Mouse (Mus musculus) neural tube, embryonic 15.5 days (tissue): Measurements from ENCODE around the gene Mknk1. TPM values are rescaled to one million over a fixed set of nuclear protein-coding genes. Genes with fewer than 3 reads are reported as not detected.

Source experiments
- ATAC-seq: fragments of 200-750 bp; cut with Nextera tagmentation; 2 replicates; pipeline ENCODE4 v1.8.0; 2017; ENCODE audit warnings: mild to moderate bottlenecking, moderate TSS enrichment, moderate library complexity; ENCODE audit not compliant: low FRiP score
- H3K27ac ChIP-seq: fragments of 300-500 bp; sonication (generic); replicated peaks from 2 replicates; pipeline ENCODE4 v1.5.1; 2015; ENCODE audit warnings: mild to moderate bottlenecking, inconsistent platforms
- H3K27me3 ChIP-seq: fragments of 300-500 bp; sonication (generic); replicated peaks from 2 replicates; pipeline ENCODE4 v1.6.1; 2015; ENCODE audit warnings: inconsistent platforms
- H3K36me3 ChIP-seq: fragments of 300-500 bp; sonication (generic); 2 replicates; pipeline ENCODE4 v1.6.1; 2015; ENCODE audit warnings: inconsistent platforms
- H3K4me1 ChIP-seq: fragments of 300-500 bp; sonication (generic); 2 replicates; pipeline ENCODE4 v1.6.1; 2015; ENCODE audit warnings: inconsistent platforms
- H3K4me2 ChIP-seq: fragments of 300-500 bp; sonication (generic); 2 replicates; pipeline ENCODE4 v1.6.1; 2015; ENCODE audit warnings: inconsistent platforms, mild to moderate bottlenecking, moderate library complexity
- H3K4me3 ChIP-seq: fragments of 300-500 bp; sonication (generic); replicated peaks from 2 replicates; pipeline ENCODE4 v1.5.1; 2015; ENCODE audit warnings: mild to moderate bottlenecking, inconsistent platforms
- H3K9ac ChIP-seq: fragments of 300-500 bp; sonication (generic); replicated peaks from 2 replicates; pipeline ENCODE4 v1.6.1; 2015; ENCODE audit warnings: mild to moderate bottlenecking, inconsistent platforms
- H3K9me3 ChIP-seq: fragments of 300-500 bp; sonication (generic); replicated peaks from 2 replicates; pipeline ENCODE4 v1.6.1; 2016; ENCODE audit warnings: inconsistent platforms
- WGBS: fragments of 180-500 bp; shearing (Covaris S2); methylation state at CpG from one replicate; pipeline ENCODE4 v1.1.7; 2015; ENCODE audit warnings: mixed read lengths; 5-methylcytosine and 5-hydroxymethylcytosine counted together
- polyA plus RNA-seq: library from polyadenylated mRNA; unstranded; fragments of >200 nt; fragmentation: Nextera tagmentation; extraction: Ambion mirVana; gene quantifications from 2 replicates; pipeline ENCODE4 v1.2.1, GENCODE M21; 2015

Gene Mknk1
- 25.3 and 30.3 TPM in 2 replicates for polyA plus RNA-seq

DNA sequence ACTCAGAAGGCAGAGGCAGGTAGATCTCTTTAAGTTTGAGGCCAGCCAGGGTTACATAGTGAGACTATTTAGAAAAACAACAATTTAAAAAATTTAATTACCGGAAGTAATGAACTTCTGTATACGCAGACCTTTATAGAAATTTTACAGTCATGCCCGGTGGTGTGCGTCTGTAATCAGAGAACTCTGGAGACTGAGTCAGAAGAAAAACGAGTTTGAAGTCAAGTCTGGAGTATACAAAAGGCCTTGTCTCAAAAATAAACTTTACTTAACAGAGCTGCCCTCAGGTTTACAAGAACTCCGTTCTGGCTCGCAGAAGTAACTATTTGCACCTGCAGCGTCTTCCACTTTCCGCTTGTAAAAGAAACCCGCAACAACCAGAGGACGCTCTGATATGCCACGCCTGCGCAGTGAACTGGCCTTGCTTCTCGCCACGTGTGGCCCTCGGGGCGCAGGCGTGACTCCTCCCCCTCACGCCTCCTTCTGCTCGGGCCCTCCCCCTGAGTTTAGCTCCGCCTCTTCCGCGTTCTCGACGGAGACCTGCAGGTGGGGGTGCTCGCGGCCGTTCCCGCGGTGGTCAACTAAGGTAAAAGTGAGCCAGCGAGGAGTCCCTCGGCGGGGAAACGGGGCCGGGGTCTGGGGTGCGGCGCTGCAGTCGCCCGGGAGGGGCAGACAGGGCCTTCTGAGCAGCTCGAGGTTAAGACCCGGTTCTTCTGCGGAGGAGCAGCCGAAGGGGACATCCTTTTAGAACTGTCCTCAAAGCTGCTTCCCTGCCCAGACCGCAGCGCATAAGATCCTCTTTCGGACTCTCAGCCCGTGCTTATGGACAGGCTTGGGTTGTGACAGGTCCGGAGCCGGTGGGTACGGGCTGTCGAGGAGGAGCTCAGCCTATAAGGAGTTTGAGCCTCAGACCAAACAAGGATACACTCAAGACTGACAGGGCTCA lies at the start of gene Mknk1:
Mknk1 (plus strand) TSS at position 503 of the 946 bp plus-strand sequence.
- Histone ChIP-seq H3K4me2 (peak within 1 kb of the TSS; percentile 68), H3K4me1 (peaks cover 13% of the 10 kb centered on the region), H3K27me3 (no peaks in the 10 kb centered on the region), H3K4me3 (peak within 1 kb of the TSS; percentile 69), H3K9ac (peak within 1 kb of the TSS; percentile 65), H3K9me3 (no peaks in the 10 kb centered on the region), H3K27ac (peak within 1 kb of the TSS; percentile 46), H3K36me3 (peaks cover 8% of the 10 kb centered on the region; the same call in 1 of the 2 replicates)
- WGBS: 2% methylated on average over 51 of the region's 51 CpGs
- ATAC-seq: peak; percentile 96

DNA sequence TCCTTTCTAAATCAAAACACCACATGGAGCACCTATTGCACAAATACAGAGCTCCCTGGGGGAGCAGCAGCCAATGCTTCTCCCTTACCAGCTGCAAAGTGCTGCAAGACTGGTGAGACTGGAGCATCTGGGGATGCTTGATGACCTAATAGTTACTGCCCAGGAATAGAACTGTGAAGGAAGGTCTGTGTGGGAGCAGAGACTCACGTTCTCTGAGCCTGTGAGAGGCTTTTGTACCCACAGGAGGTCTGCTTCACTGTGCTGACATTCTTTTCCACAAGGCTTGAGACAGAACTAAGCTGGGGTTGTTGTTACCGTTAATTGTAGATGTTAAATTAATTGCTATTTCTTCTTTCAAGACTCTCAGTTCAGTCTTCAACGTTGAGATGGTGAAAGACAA lies 48.1 kb upstream of the Mknk1 start:
- ATAC-seq: no peak
- Histone ChIP-seq H3K4me2 (no peak overlapping the region), H3K27ac (no peak overlapping the region), H3K9me3 (no peaks in the 10 kb centered on the region), H3K36me3 (peaks cover 50% of the 10 kb centered on the region), H3K27me3 (no peaks in the 10 kb centered on the region), H3K4me3 (no peak overlapping the region), H3K9ac (no peak overlapping the region), H3K4me1 (peaks cover 5% of the 10 kb centered on the region)
- WGBS: 70% methylated on average over 3 of the region's 3 CpGs

DNA sequence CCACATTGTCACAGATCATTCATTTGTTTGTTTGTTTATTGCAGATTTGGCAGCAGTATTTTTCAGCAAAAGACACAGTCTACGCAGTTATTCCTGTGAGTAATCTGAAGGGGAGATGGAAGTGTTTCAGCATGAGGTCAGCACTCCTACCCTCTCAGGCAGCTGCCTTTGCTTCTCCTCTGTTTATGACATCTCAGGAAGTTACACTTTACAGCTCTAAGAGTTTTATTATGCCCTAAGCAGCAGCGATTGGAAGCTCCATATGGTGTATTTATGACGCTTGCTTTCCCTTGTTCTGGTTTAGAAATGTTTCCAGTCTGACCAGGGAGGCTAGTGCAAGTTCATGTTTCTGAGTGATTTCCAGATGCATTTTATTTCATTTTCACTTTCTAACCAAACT lies 43.6 kb upstream of the Mknk1 start:
- H3K27me3 ChIP-seq: no peaks in the 10 kb centered on the region
- WGBS: 38% methylated on average over 3 of the region's 3 CpGs
- no peak for ATAC-seq
- H3K4me3 ChIP-seq: no peak overlapping the region
- H3K9ac ChIP-seq: no peak overlapping the region
- peaks cover 67% of the 10 kb centered on the region for H3K36me3 ChIP-seq
- no peaks in the 10 kb centered on the region for H3K4me1 ChIP-seq
- no peaks in the 10 kb centered on the region for H3K9me3 ChIP-seq
- H3K27ac ChIP-seq: no peak overlapping the region
- no peak overlapping the region for H3K4me2 ChIP-seq

DNA sequence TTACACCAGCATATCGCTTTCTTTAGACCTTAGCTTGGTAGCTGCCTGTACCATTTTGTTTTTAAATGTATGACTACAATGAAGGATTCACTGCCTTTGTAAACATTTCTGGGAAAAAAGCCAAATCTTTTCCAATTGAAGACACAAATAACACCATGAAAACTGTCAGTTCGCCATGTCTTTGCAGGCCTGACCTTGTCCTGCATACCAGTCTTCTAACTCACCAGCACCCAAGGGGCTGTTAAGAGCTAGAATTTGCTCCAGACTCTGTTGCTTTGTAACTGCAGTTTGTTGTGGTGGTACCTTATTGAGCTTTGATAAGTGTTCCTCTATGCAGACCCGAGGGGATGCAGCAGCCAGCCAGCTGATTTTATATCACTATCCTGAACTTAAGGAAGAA lies 39.0 kb upstream of the Mknk1 start:
- no peak for ATAC-seq
- Histone ChIP-seq H3K9me3 (no peaks in the 10 kb centered on the region), H3K4me1 (no peaks in the 10 kb centered on the region), H3K27me3 (no peaks in the 10 kb centered on the region), H3K27ac (no peak overlapping the region), H3K36me3 (peaks cover 58% of the 10 kb centered on the region), H3K9ac (no peak overlapping the region), H3K4me2 (no peak overlapping the region), H3K4me3 (no peak overlapping the region)
- WGBS: 66% methylated on average over 3 of the region's 3 CpGs

DNA sequence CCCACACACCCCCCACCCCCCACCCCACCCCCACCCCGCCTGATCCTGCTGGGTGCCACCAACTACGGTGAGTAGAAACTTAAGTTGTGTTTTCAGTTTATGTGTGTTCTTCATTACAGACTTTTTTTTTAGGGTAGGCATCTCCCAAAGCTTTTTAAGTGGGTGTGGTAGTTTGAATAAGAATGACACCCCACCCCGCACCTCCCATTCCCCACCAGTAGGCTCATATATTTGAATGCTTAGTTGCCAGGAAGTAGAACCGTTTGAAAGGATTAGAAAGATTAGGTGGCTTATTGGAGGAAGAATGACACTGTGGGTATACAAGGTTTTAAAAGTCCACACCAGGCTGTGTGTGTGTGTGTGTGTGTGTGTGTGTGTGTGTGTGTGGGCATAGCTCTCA lies 26.7 kb upstream of the Mknk1 start:
- Histone ChIP-seq H3K27ac (no peak overlapping the region), H3K27me3 (no peaks in the 10 kb centered on the region), H3K4me3 (no peak overlapping the region), H3K4me2 (no peak overlapping the region), H3K9ac (no peak overlapping the region), H3K36me3 (peaks cover 33% of the 10 kb centered on the region), H3K9me3 (no peaks in the 10 kb centered on the region), H3K4me1 (no peaks in the 10 kb centered on the region)
- 92% methylated on average over 4 of the region's 4 CpGs for WGBS
- ATAC-seq: no peak

DNA sequence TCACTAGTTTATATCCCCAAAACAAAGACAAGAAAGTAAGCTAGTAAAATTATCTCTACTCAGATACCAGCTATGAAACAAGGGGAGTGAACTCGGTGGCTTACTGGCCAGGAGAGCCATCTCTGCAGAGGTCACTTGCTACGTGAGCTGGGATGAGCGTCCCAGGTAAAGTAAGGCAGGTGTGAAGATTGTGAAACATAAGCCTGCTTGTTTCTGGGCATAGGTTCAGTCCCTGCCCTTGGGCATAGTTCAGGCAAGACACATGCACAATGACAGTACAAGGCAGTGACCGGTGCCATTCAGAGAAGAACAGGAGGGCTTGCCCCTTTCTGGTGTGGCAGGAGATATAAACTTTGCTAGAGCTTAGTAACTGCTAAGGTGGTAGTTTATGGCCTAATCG lies 23.4 kb upstream of the Mknk1 start:
- H3K36me3 ChIP-seq: peaks cover 33% of the 10 kb centered on the region
- WGBS: 94% methylated on average over 5 of the region's 5 CpGs
- no peaks in the 10 kb centered on the region for H3K27me3 ChIP-seq
- H3K9me3 ChIP-seq: no peaks in the 10 kb centered on the region
- H3K4me3 ChIP-seq: no peak overlapping the region
- no peak overlapping the region for H3K4me2 ChIP-seq
- H3K9ac ChIP-seq: no peak overlapping the region
- H3K27ac ChIP-seq: no peak overlapping the region
- no peak for ATAC-seq
- H3K4me1 ChIP-seq: no peaks in the 10 kb centered on the region

DNA sequence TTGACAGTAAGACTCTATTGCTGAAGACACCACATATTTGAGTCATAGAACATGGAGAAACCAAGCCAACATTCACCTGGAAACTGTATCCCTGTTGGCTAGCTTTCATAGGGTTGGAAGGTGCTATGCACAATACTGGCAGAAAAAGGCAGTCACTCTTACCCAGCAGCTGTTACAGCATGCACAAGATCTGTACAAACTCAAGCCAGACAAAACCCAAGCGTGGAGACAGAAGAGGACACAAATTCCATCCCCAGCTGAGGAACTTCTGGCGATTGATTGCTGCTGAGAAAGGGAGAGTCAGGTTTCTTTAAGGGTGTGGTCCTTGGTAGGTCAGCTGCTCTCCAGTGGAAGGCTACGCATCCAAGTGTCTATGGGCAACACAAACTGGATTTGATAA lies 18.8 kb upstream of the Mknk1 start:
- 86% methylated on average over 3 of the region's 3 CpGs for WGBS
- H3K9ac ChIP-seq: no peak overlapping the region
- H3K9me3 ChIP-seq: no peaks in the 10 kb centered on the region
- no peak overlapping the region for H3K4me3 ChIP-seq
- no peak overlapping the region for H3K4me2 ChIP-seq
- peaks cover 5% of the 10 kb centered on the region for H3K36me3 ChIP-seq
- no peak for ATAC-seq
- no peak overlapping the region for H3K27ac ChIP-seq
- no peaks in the 10 kb centered on the region for H3K27me3 ChIP-seq
- H3K4me1 ChIP-seq: no peaks in the 10 kb centered on the region

DNA sequence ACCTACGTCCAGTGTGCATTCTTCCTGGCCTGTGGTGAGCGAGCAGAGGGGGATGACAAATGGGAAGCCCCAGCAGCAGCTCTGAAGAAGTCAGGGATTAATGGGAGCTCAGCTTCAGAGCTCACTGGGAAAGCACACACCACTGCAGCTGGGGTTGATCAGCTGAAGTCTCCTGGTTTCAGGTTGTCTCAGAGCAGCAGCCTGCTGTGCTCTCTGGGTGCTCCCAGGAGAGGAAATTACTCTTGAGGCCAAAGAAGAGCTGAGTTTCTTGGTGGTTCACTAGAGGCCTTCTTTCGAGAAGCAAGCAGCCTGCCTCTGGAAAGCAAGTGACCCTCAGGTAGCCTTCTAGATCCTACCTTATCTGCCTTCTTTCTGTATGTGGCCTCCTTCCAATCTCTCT lies 18.1 kb upstream of the Mknk1 start:
- no peaks in the 10 kb centered on the region for H3K9me3 ChIP-seq
- H3K4me1 ChIP-seq: no peaks in the 10 kb centered on the region
- no peaks in the 10 kb centered on the region for H3K27me3 ChIP-seq
- ATAC-seq: no peak
- 79% methylated on average over 3 of the region's 3 CpGs for WGBS
- H3K9ac ChIP-seq: no peak overlapping the region
- no peak overlapping the region for H3K4me2 ChIP-seq
- no peaks in the 10 kb centered on the region for H3K36me3 ChIP-seq
- H3K27ac ChIP-seq: no peak overlapping the region
- no peak overlapping the region for H3K4me3 ChIP-seq

DNA sequence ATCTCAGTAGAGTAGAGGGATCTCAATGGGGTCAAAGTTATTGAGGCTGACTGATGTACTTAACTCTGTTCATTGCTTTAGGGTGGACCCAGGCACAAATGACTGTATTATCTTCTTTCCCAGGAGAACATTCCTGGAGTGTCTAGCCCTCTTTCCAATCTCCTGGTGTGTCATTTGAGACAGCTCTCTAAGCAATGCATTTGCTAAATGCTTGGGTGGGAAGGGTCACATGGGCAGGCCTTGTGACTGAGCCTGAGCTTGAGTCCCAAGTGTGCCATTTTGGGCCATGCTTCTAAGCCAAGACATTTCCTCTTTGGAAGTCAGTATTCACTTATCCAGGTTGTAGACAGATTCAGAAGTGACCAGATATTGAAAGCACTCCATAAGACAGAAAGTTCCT lies 17.6 kb upstream of the Mknk1 start:
- no peak overlapping the region for H3K4me2 ChIP-seq
- H3K9ac ChIP-seq: no peak overlapping the region
- H3K4me3 ChIP-seq: no peak overlapping the region
- no peak overlapping the region for H3K27ac ChIP-seq
- H3K36me3 ChIP-seq: no peaks in the 10 kb centered on the region
- no peak for ATAC-seq
- no peaks in the 10 kb centered on the region for H3K27me3 ChIP-seq
- H3K4me1 ChIP-seq: no peaks in the 10 kb centered on the region
- no peaks in the 10 kb centered on the region for H3K9me3 ChIP-seq

DNA sequence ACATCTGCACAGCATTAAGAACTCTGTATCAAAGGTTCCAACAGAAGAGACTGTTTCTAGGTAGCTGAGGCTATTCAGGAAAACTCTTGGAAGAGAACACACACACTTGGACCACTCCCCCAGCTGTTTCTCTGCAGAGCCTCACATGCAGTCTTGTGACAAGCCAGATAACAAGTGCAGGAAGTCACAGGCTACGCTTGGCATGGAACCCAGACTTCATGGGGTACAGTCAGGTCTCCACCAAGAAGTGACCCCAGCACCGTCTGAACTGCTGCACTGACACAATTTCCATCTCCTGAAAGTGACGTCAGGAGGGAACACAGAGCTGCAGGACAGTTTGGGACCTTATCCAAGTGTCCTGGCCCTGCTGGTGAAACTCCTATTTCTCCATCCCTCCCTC lies 17.1 kb upstream of the Mknk1 start:
- no peak for ATAC-seq
- 73% methylated on average over 3 of the region's 3 CpGs for WGBS
- Histone ChIP-seq H3K36me3 (no peaks in the 10 kb centered on the region), H3K27ac (no peak overlapping the region), H3K9ac (no peak overlapping the region), H3K27me3 (no peaks in the 10 kb centered on the region), H3K9me3 (no peaks in the 10 kb centered on the region), H3K4me2 (no peak overlapping the region), H3K4me1 (peaks cover 3% of the 10 kb centered on the region), H3K4me3 (no peak overlapping the region)

DNA sequence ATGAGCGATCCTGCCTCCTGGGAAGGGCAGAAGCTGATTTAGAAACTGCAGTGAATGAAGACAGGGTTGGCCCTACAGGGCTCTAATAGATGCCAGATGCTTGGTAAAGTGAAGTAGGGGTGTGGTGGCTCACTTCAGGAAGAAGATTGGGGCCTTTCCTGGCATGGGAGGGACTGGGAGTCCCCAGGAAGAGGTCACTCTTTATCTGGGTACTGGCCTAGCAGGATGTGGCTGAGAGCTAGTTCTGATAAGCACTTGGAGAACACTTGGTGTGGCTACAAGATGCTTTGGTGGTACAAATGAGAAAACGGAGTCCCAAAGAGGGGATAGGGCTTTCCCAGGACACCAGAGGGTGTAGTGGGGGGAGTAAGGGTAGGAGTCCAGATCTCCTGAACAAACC lies 14.8 kb upstream of the Mknk1 start:
- H3K9me3 ChIP-seq: no peaks in the 10 kb centered on the region
- 82% methylated on average over 2 of the region's 2 CpGs for WGBS

DNA sequence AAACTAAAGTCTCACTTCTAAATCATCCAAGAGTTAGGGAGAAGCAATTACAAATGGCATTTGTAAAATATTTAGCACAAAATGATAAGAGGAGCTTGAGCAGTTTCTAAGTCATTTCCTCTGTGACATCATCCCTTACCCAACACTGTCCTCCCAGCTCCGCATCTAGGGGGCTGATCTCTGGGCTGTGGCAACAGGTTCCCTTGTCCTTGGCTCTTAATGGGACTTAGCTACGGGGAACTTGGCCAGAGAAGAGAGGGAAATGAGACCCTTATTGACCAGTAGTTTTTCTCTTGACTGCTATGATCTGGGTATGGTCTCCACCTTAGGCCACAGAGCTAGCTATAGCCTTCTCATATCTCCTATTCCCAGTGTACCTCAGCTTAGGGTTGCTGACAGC lies 13.7 kb upstream of the Mknk1 start:
- Histone ChIP-seq H3K4me1 (peaks cover 20% of the 10 kb centered on the region), H3K27me3 (no peaks in the 10 kb centered on the region), H3K27ac (no peak overlapping the region), H3K36me3 (no peaks in the 10 kb centered on the region), H3K9me3 (no peaks in the 10 kb centered on the region), H3K4me2 (no peak overlapping the region), H3K4me3 (no peak overlapping the region), H3K9ac (no peak overlapping the region)
- WGBS: 92% methylated on average over 2 of the region's 2 CpGs
- no peak for ATAC-seq

More for the DNA sequence above, 14.8 kb upstream of the Mknk1 start:
- no peaks in the 10 kb centered on the region for H3K27me3 ChIP-seq
- H3K4me3 ChIP-seq: no peak overlapping the region
- ATAC-seq: no peak
- H3K36me3 ChIP-seq: no peaks in the 10 kb centered on the region
- H3K9ac ChIP-seq: no peak overlapping the region
- no peak overlapping the region for H3K4me2 ChIP-seq
- no peak overlapping the region for H3K27ac ChIP-seq
- H3K4me1 ChIP-seq: peaks cover 20% of the 10 kb centered on the region
